Mouse (Mus musculus) midbrain, embryonic 16.5 days (tissue): ENCODE measurements around the gene Foxo3. TPM values are rescaled to one million over a fixed set of nuclear protein-coding genes. Genes with fewer than 3 reads are reported as not detected.

Experiments
- ATAC-seq: fragments of 200-750 bp; cut with Nextera tagmentation; 2 replicates; pipeline ENCODE4 v1.8.0; 2017; ENCODE audit warnings: moderate TSS enrichment
- H3K27ac ChIP-seq: fragments of 300-500 bp; sonication (generic); 2 replicates; pipeline ENCODE4 v1.5.1; 2014; ENCODE audit warnings: mild to moderate bottlenecking, low read length, mixed read lengths
- H3K27me3 ChIP-seq: fragments of 300-500 bp; sonication (generic); 2 replicates; pipeline ENCODE4 v1.6.1; 2014; ENCODE audit warnings: low read depth, low read length, mixed read lengths; ENCODE audit not compliant: control insufficient read depth, insufficient read depth
- H3K36me3 ChIP-seq: fragments of 300-500 bp; sonication (generic); 2 replicates; pipeline ENCODE4 v1.6.1; 2014; ENCODE audit warnings: mild to moderate bottlenecking, low read length, moderate library complexity, mixed read lengths; ENCODE audit not compliant: control insufficient read depth, insufficient read depth
- H3K4me1 ChIP-seq: fragments of 300-500 bp; sonication (generic); 2 replicates; pipeline ENCODE4 v1.6.1; 2014; ENCODE audit warnings: mild to moderate bottlenecking, low read length, mixed read lengths; ENCODE audit not compliant: control insufficient read depth, insufficient read depth
- H3K4me2 ChIP-seq: fragments of 300-500 bp; sonication (generic); 2 replicates; pipeline ENCODE4 v1.6.1; 2014; ENCODE audit warnings: mild to moderate bottlenecking, low read length, mixed read lengths
- H3K4me3 ChIP-seq: fragments of 300-500 bp; sonication (generic); 2 replicates; pipeline ENCODE4 v1.5.1; 2014; ENCODE audit warnings: low read depth, mild to moderate bottlenecking, low read length, moderate library complexity, mixed read lengths
- H3K9ac ChIP-seq: fragments of 300-500 bp; sonication (generic); 2 replicates; pipeline ENCODE4 v1.6.1; 2014; ENCODE audit warnings: low read depth, low read length, mixed read lengths
- H3K9me3 ChIP-seq: fragments of 300-500 bp; sonication (generic); replicated peaks from 2 replicates; pipeline ENCODE4 v1.6.1; 2014; ENCODE audit warnings: mild to moderate bottlenecking, low read length, mixed read lengths; ENCODE audit not compliant: control insufficient read depth, poor library complexity, severe bottlenecking
- WGBS: fragments of 180-500 bp; shearing (Covaris S2); extraction: QIAGEN DNeasy Blood & Tissue Kit; methylation state at CpG from one replicate; pipeline ENCODE4 v1.1.7; 2014; 5-methylcytosine and 5-hydroxymethylcytosine counted together
- polyA plus RNA-seq: library from polyadenylated mRNA; unstranded; fragments of >200 nt; fragmentation: Nextera tagmentation; extraction: Ambion mirVana; gene quantifications from 2 replicates; pipeline ENCODE4 v1.2.1, GENCODE M21; 2015

Gene Foxo3
- polyA plus RNA-seq, 1 experiment from 2014 or later, result 3.8 TPM

DNA sequence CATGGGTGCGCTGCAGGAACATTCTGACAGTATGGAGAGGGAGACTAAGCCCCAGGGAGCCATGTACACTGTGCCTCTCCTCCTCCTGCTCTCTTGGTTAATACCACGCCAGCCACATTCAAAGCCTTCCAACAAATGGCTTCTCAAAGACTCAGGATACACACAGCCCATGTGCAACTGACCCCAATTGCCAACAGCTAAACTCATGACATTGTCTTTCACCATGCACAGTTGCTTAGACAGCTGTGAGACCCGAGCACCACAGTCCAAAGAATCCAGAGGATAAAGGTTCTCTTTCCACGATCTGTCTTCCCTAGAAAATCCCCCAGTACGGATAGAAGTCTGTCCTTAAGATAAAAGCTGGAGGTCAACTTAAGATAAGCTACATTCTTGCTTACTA lies 27.9 kb downstream of the Foxo3 start:
- ATAC-seq, result no peak
- Histone ChIP-seq H3K4me3 (no peak overlapping the region), H3K36me3 (no peaks in the 10 kb centered on the region), H3K9me3 (no peaks in the 10 kb centered on the region), H3K4me2 (no peak overlapping the region), H3K4me1 (peaks cover 5% of the 10 kb centered on the region; the same call in 1 of the 2 replicates), H3K27ac (no peak overlapping the region), H3K27me3 (no peaks in the 10 kb centered on the region), H3K9ac (no peak overlapping the region)
- 68% methylated on average over 5 of the region's 5 CpGs for WGBS

DNA sequence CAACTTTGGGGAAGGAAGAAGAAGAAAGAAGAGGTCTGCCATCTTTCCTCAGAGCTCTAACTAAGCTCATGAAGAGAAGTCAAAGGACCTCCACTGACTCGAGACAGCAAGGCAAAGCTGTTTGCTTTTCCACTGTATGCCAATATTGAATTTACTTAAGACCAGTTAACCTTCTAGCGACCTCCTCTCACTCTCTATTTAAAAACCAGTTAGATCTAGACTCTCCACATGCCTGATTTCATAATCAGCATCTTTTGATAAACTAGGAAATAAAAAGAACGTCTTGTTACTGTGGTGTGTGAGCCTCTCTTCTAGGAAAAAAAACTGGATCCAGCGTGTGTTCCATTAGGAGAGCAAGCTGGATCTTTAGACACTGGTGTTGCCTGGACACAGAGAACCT lies 28.4 kb downstream of the Foxo3 start:
- H3K9ac ChIP-seq, result no peak overlapping the region
- H3K9me3 ChIP-seq, result no peaks in the 10 kb centered on the region
- ATAC-seq, result no peak
- H3K4me1 ChIP-seq, result peaks cover 5% of the 10 kb centered on the region; the same call in 1 of the 2 replicates
- no peaks in the 10 kb centered on the region for H3K27me3 ChIP-seq
- H3K27ac ChIP-seq, result no peak overlapping the region
- no peaks in the 10 kb centered on the region for H3K36me3 ChIP-seq
- WGBS, result 64% methylated on average over 4 of the region's 4 CpGs
- no peak overlapping the region for H3K4me2 ChIP-seq
- H3K4me3 ChIP-seq, result no peak overlapping the region

DNA sequence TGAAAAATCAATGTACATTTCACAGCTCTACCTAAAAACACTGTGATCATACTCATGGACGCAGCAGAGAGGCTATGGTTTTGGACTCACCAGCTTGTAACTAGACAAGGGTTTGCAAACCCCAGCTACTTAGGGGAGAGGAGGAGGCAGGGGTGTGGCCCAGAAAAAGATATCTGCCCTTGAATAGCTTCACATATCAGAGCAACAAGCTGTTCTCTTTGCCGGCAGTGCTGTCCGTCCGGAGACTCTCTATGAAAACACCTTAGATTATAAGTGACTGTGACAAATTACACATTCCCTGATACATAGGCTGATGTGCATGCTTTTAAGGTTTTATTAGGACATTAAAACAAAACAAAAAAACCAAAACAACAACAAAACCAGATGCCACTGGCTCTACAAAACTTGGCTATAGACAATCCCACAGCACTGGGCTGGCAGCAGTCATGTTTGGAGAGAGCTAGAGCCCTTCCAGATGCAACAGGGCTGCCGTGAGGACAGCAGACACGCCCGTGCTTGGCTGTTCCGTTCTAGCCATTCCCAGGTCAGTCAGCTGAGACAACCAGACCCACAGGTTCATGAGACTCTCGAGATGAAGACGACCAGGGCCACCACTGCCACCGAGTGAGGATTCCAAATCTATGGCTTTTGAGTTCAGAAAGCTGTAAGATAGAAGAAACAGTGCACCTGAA lies 29.3 kb downstream of the Foxo3 start:
- H3K27ac ChIP-seq, result no peak overlapping the region
- no peak overlapping the region for H3K9ac ChIP-seq
- H3K4me3 ChIP-seq, result no peak overlapping the region
- peaks cover 5% of the 10 kb centered on the region; the same call in 1 of the 2 replicates for H3K4me1 ChIP-seq
- H3K9me3 ChIP-seq, result no peaks in the 10 kb centered on the region
- no peaks in the 10 kb centered on the region for H3K27me3 ChIP-seq
- 78% methylated on average over 11 of the region's 11 CpGs for WGBS
- no peak for ATAC-seq
- no peaks in the 10 kb centered on the region for H3K36me3 ChIP-seq
- no peak overlapping the region for H3K4me2 ChIP-seq

DNA sequence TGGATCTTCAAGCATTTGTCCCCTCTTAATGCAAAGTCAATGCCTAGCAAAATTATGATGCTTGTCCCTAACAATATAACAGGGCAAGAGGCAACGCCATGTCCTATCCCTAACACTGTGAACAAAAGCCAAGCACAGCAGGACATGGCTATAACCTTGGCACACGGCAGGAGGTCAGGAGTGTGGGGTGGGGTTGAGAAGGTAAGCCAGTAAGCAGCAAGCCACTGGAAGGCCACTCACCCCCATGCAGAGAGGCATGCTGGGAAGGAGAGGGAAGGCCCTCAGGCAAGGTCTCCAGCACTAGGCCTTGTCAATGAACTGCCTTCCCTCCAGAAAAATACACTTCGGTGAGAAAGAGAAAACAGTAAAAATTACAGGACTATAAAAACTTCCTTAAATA lies 30.1 kb downstream of the Foxo3 start:
- Histone ChIP-seq H3K9me3 (no peaks in the 10 kb centered on the region), H3K27ac (no peak overlapping the region), H3K27me3 (no peaks in the 10 kb centered on the region), H3K36me3 (no peaks in the 10 kb centered on the region), H3K4me2 (no peak overlapping the region), H3K9ac (no peak overlapping the region), H3K4me1 (peaks cover 2% of the 10 kb centered on the region; the same call in 1 of the 2 replicates), H3K4me3 (no peak overlapping the region)
- WGBS, result 73% methylated on average over 3 of the region's 3 CpGs
- ATAC-seq, result no peak

DNA sequence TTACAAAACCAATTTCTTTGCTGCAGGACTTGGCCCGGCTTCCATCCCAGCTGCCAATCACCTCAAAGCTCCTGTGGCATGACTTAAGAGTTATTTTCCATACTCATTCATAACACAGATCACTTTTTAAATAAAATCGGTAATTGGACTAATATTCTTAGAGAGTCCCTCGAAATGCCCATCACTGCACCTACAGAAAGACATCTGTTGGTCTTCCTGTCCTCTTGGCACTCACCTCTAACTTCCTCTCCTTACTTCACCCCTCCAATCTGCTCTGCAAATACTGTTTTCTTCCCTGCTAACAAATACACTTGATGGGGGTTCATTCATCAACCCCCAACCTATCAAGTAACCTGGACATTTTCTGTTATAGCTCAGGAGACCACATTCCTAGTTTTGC lies 30.9 kb downstream of the Foxo3 start:
- no peaks in the 10 kb centered on the region for H3K9me3 ChIP-seq
- no peaks in the 10 kb centered on the region for H3K36me3 ChIP-seq
- no peaks in the 10 kb centered on the region for H3K27me3 ChIP-seq
- ATAC-seq, result no peak
- no peak overlapping the region for H3K27ac ChIP-seq
- no peak overlapping the region for H3K4me2 ChIP-seq
- no peak overlapping the region for H3K9ac ChIP-seq
- no peak overlapping the region for H3K4me3 ChIP-seq
- WGBS, result 95% methylated on average over 3 of the region's 3 CpGs
- no peaks in the 10 kb centered on the region; the same call in 1 of the 2 replicates for H3K4me1 ChIP-seq

DNA sequence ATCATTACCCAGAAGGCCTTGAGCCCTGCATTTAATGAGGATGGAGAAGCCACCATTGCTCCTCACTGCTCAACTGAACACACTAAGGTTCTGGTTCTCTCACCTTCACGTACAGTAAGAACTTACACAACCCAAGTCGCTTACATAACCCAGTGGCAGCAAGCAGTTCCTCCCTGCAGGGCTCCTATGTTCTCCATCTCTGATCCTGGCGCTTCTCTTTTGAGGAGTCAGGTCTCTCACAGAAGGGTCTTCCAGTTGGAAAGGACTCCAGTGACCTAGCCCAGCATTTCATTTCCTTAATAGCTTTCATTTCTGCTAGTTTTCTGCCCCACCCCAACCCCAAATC lies 31.3 kb downstream of the Foxo3 start:
- WGBS, result 90% methylated on average over 3 of the region's 3 CpGs

DNA sequence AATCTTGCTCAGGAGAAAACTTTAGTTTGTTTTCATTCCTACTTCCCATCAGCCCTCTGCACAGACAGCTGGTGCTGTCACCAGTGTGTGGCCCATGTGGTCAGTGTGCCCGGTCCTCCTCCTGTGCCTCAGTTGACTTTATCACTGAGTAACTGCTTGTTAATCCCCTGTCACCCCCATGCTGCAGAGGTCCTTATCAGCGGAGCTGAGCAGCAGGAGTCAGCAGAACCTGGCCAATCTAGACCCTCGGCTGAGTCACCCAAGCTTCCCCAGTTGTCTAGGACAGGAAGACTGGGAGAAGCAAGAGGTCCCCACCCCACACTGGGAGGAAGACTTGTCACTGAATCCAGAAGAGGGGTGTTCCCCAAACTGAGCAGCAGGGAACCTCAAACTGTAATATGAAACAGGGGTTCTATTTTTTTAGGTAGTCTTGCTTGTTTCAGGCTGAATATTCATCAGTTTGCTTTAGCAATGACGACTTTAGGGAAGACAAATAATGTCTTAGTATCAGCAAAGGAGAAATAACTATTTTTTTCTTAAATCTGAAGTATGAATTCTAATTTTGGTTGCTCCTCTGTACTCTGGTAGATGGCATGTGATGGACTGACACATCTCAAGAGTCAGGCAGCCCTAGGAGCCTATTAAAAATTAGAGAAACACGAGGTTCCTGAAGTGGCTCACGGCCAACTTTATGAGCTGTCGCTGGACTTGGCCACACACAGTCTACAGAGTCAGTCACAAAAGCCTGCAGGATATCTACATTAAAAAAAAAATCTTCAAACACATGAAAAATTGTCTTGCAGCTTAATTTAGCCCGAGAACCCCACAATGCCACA lies 31.9 kb downstream of the Foxo3 start:
- no peak overlapping the region for H3K9ac ChIP-seq
- no peaks in the 10 kb centered on the region for H3K36me3 ChIP-seq
- 74% methylated on average over 8 of the region's 8 CpGs for WGBS
- no peak overlapping the region for H3K4me3 ChIP-seq
- no peak for ATAC-seq
- H3K27me3 ChIP-seq, result no peaks in the 10 kb centered on the region
- H3K4me2 ChIP-seq, result no peak overlapping the region
- H3K4me1 ChIP-seq, result no peaks in the 10 kb centered on the region; the same call in 1 of the 2 replicates
- no peaks in the 10 kb centered on the region for H3K9me3 ChIP-seq
- H3K27ac ChIP-seq, result no peak overlapping the region

More for the DNA sequence above, 31.3 kb downstream of the Foxo3 start:
- H3K27ac ChIP-seq, result no peak overlapping the region
- no peaks in the 10 kb centered on the region for H3K9me3 ChIP-seq
- H3K4me1 ChIP-seq, result no peaks in the 10 kb centered on the region; the same call in 1 of the 2 replicates
- no peak for ATAC-seq
- no peaks in the 10 kb centered on the region for H3K36me3 ChIP-seq
- H3K9ac ChIP-seq, result no peak overlapping the region
- no peak overlapping the region for H3K4me2 ChIP-seq
- H3K27me3 ChIP-seq, result no peaks in the 10 kb centered on the region
- H3K4me3 ChIP-seq, result no peak overlapping the region

DNA sequence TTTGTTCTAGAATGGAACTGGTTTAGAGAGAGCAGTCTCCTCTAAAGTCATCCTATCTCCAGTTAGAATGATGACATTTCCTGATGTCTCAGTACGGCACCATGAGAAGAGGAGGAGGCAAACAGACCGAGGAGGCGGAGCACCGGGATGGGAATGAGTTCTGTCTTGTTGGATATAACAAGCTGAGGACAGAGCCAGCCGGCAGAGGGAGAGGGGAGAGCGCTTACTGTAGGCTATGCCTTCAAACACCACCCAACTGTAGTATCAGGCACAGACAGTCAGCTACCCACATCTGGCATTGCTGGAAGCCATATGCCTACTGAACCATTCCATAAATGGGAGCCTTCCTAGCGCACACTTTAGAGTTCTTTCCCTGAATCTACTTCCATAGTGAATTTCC lies 32.6 kb downstream of the Foxo3 start:
- Histone ChIP-seq H3K4me2 (no peak overlapping the region), H3K36me3 (no peaks in the 10 kb centered on the region), H3K4me1 (peaks cover 4% of the 10 kb centered on the region), H3K9ac (no peak overlapping the region), H3K27me3 (no peaks in the 10 kb centered on the region), H3K4me3 (no peak overlapping the region), H3K27ac (no peak overlapping the region), H3K9me3 (no peaks in the 10 kb centered on the region)
- WGBS, result 93% methylated on average over 7 of the region's 7 CpGs
- ATAC-seq, result no peak

DNA sequence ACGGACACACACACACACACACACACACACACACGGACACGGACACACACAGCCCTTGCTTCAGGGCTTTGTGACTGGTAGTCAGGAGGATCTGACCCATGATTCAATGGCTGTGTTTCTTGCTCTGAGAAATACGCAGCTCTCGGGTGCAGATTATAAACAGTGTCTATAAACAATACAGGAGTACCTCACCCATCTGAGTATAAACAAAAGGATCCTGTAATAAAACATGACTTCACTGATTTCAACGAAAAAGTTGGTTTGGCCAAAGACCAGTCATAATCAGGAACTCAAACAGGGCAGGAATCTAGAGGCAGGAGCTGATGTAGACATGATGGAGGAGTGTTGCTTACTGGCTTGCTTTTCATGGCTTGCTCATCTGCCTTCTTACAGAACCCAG lies 34.1 kb downstream of the Foxo3 start:
- Histone ChIP-seq H3K27ac (no peak overlapping the region), H3K36me3 (no peaks in the 10 kb centered on the region), H3K4me2 (no peak overlapping the region), H3K9me3 (no peaks in the 10 kb centered on the region), H3K27me3 (no peaks in the 10 kb centered on the region), H3K9ac (no peak overlapping the region), H3K4me3 (no peak overlapping the region), H3K4me1 (peaks cover 6% of the 10 kb centered on the region)
- WGBS, result 92% methylated on average over 6 of the region's 6 CpGs
- no peak for ATAC-seq
